Mouse (Mus musculus) ES-Bruce4 (cell line): ENCODE data around the gene Prex1.

ENCODE experiments used
- CTCF ChIP-seq: IDR thresholded peaks from one replicate; pipeline ENCODE4 v1.8.1; 2011; ENCODE audit warnings: low read depth, low read length
- EP300 ChIP-seq: IDR thresholded peaks from 2 replicates; pipeline ENCODE4 v1.6.1; 2011; ENCODE audit warnings: low read depth, low read length; ENCODE audit not compliant: insufficient read depth

DNA sequence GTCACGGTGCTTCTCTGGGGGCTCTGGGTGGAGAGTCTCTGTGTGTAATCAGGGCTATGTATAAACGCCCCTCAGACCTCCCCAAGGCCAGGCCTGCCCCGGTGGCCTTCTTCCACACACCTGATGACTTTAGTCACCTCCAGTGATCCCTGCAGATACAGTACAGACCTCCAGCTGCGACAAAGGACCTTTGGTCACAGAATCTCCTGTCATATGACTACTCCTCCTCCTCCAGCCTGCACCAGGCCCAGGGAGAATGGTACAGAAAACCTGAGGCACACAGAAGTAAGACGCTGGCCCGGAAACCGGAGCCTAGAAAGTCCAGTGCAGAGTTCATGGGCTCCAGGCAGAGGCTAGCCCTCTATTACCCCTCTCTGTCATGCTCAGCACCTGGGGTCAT, 152.8 kb downstream of the Prex1 start:
- TF ChIP-seq EP300 = no peak
- no peak for TF ChIP-seq CTCF
